Mouse (Mus musculus): Measurements from ENCODE around the gene Car4.

Car4 gene

DNA sequence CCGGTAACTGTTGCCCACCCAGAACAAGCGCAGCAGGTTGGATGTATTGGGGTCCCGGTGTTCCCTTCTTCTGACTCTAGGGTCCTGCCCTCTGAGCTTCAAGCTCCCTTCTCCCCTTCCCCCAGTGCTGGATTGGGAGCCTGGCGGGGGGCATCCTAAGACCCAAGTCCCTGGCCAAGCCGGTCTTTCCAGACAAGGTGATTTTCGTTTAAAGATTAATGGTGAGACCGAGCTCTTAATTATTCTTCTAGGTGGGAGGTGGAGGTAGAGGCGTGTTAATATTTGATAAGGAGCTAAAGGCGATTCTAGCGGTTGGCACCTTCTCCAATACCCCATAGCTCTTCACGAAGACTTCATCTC lies 665 bp downstream of the Car4 start:
- DNase-seq (ENCODE audit: low read depth, low spot score), result no peak

DNA sequence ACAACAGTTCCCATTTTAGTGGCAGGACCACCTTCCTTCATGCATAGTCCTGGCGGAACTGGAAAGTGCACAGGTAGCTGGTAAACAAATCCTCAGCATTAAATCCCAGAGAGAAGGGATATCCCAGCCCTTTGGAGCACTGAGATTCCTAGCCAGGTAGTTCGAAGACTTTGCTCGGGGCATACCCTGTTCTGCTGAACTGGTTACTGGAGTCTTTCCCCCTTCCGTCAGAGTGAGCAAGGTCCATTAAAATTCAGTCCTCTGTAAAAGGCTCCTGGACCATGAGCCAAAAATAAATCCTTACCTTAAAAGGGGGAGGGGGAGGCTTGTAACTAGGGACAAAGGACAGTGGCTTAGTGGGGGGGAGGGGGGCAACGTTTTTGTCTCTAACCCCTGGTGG lies 1.6 kb downstream of the Car4 start:
- DNase-seq (ENCODE audit: low read depth, low spot score), result no peak

DNA sequence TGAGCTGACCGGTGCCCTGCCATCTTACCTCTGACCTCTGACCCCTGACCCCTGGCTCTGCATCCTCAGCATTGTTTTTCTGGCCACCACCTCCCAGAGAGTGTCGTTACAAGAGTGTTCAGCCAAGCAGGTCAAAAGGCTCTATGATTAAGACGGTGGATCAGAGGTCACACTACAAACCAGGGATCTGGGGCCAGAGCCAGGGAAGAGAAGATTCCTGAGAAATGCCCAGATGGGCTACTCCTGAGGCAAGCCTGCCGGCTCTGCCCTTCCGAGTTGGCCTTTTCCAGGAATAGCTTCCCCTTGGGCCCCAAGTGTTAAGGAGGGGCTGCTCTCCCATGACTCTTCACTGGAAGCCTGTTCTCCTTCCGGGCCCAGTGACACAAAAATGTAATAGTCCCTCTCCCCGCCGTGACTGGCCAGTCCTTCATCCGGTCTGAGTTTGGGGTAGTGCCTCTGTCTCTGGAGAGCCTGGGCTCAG lies 2.2 kb downstream of the Car4 start:
- DNase-seq (ENCODE audit: low read depth, low spot score), result no peak

- no peak for DNase-seq (ENCODE audit: low read depth, low spot score)
Observed at GRCm38 (mm10) chr11:84960291-84960690, 2.7 kb downstream of the Car4 start.

DNA sequence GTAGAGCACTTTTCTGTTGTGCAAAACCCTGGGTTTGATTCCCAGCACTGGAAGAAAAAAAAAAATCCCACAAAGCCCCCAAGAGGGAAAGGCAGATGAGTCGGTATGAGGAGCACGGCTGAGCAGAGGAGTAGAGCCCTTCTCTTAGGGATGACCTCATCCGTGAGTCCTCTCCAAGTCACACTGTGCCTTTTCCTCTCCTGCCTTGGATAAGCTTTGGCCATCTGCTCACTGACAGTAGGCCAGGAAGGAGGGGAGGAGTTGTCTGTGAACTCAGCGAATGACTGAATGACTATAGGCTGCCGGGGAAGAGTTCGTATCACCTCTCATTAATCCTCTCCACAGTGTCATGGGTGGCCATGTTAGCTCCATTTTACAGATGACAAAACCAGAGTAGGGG lies 3.2 kb downstream of the Car4 start:
- DNase-seq (ENCODE audit: low read depth, low spot score), result no peak

GRCm38 (mm10) chr11:84961571-84961970 lies 4.0 kb downstream of the Car4 start:
- DNase-seq (ENCODE audit: low read depth, low spot score), result no peak

DNA sequence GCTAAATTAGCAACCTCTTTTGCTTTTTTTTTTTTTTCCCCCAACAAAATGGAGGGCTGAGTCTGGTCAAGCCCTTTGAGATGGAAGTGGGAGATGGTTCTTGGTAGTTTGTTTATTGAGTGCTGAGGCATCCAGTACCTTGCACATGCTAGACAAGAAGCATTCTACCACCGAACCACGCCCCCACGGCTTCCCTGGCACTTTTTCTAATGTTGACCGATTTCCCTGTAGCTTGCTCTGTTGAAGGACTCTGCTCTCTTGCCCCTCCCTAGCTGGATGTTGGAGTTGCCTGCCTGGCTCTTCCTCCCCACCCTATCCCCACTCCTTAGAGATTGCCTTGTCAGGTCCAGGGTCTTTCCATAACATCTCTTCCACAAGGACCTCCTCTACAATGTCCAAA lies 5.0 kb downstream of the Car4 start:
- no peak for DNase-seq (ENCODE audit: low read depth, low spot score)

DNA sequence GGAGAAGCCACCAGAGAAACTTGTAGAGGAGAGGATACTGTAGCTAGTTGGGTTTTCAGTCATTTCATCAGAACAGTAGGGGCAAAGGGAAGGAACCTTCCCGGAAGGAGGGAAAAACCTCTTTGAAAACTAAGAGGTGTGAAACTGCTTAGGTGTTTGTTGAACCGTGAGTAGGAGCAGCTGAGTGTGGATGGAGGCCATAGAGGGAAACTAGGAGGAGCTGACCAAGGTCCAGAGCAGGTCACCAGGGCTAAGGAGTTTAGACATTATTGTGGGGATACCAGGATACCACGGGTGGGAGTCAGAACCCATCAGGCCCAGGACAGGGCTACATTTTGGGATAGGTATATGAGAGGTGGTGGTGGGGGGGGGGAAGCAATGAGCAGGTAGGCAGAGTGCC lies 6.0 kb downstream of the Car4 start:
- DNase-seq (ENCODE audit: low read depth, low spot score), result no peak

GRCm38 (mm10) chr11:84966696-84967095 lies 9.1 kb downstream of the Car4 start:
- DNase-seq (ENCODE audit: low read depth, low spot score), result no peak

DNA sequence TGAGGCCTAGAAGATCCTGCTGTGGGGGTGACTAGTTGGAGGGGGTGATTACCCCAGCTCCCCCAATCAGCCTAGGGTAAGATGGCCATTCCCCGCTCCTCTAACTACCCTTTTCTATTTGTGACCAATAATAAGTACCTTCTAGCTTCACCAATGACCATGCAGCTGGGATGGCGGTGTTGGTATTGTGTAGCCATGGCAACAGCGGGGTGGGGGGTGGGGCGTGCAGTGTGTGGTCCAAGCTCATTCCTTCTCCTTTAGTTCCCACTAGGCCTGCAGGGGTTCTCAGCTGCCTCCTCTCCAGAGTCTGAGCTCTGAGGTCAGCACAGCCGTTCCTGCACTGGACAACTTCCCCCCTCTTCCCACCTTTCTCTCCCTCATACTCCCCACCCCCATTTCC lies 9.5 kb downstream of the Car4 start:
- peak; percentile 66 for DNase-seq (ENCODE audit: low read depth, low spot score)

- DNase-seq (ENCODE audit: low read depth, low spot score), result no peak
Observed at GRCm38 (mm10) chr11:84968309-84968708, 10.7 kb downstream of the Car4 start.

DNA sequence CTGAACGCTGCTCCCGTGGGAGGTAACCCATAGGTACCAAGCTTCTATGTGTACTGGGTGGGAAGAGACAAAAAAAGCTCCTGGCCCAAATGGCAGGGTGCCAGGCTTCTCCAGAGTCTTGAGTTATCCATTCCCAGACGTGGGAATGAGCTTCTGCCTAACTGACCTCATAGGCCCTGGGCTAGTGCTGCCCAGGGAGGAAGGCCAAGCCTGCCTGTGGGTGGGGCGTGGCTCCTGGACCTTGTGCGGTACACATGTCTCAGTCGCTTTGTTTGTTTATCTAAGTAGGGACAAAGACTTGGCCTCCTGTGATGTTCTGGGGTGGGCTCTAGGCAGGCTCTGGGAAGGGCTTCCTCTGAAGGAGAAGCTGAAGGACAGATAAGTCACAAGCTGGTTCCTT lies 11.2 kb downstream of the Car4 start:
- no peak for DNase-seq (ENCODE audit: low read depth, low spot score)

DNA sequence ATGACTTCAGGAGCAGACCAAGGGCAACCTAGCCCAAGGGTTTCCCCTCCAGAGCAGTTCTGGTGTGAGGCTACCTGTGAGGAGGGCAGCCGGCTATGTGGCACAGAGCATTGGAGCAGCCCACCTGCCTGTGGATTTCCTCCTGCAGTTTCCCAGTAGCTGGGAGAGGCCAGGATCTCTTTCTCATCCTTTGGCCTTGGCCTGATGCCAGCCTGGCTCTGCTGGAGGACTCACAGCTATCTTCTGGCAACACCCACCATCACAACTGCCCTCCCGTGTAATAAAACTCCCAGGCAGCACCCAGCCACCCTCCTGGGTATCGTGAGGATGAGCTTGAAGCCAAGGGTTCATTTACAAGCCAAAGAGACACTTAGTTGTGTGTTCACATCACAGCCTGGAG lies 14.5 kb downstream of the Car4 start:
- DNase-seq (ENCODE audit: low read depth, low spot score), result no peak

DNA sequence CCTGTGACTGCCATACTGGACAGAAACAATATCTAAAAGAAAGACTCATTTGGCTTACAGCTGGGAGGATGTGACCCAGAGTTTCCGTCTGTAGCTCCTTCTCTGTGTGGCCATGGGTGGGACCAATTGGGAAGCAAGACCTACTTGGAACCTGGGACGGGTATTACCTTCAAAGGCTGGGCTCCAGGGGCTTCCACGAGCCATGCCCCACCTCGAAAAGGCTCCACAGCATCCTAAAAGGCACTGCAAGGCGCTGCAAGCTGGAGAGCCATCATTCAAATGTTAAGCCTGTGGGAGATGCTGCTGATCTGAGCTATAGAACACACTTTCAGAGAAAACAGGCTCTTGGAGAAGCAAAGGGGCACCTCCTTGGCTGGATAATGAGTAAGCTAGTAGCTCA lies 16.1 kb downstream of the Car4 start:
- DNase-seq (ENCODE audit: low read depth, low spot score), result no peak

DNA sequence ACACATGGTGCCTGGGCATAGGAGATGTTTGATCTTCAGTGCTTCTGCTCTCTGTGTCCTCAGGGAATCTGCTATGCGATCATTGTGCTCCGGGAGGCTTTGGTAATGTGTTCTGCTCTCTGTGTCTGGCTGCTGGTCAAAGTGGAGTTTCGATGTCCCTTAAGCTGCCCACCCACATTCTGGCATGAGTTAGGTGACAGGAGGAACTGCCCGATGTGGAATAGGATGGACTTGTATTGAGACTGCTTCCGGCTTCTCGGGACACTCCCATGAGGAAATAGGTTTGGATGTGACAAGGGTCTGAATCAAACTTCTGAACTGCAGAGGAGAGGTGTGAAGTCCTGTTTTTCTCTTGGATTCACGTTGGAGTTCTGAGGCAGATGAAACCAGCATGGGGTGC lies 17.0 kb downstream of the Car4 start:
- DNase-seq (ENCODE audit: low read depth, low spot score), result no peak

DNA sequence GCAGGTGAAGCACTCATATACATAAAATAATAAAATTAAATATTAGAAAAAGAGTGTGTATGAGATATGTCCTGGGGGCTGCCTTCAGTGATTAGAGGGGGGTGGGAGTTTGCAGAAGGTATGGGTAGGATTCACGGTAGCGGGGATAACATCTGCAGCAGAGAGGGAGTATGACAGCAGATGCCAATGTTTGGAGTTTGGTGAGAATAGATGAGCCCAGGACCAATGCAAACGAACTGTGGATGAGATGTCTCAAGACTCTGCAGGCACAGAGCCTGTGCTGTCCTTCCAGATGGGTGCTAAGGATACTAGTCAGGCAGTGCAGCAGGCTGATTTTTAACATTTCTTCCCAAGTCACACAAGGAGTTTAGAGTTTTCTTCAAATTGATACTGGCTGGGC lies 19.1 kb downstream of the Car4 start:
- no peak for DNase-seq (ENCODE audit: low read depth, low spot score)

DNA sequence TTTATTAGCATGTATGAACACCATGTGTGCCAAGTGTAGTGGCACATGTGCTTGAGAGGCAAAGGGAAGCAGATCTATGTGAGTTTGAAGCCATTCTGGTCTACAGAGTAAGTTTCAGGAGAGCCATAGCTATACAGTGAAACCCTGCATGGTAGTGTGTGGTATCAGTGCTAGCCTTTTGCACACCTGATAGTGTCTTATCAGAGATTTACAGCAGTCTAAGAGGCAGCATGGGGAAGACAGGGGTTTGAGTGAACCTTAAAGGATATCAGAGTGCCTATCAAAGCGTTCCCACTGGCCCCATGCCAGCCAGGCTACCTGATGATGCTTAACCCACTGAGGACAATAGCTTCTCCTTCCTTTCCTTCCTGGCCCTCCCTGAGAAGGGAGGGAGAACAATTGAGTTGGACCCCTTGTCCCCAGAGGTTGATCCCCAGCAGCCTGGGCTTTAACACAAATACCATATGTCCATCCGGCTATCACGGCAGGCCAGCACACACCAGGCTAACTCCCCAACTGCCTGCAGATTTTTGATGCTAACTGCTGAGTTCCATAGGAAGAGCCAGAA lies 19.9 kb downstream of the Car4 start:
- no peak for DNase-seq (ENCODE audit: low read depth, low spot score)

DNA sequence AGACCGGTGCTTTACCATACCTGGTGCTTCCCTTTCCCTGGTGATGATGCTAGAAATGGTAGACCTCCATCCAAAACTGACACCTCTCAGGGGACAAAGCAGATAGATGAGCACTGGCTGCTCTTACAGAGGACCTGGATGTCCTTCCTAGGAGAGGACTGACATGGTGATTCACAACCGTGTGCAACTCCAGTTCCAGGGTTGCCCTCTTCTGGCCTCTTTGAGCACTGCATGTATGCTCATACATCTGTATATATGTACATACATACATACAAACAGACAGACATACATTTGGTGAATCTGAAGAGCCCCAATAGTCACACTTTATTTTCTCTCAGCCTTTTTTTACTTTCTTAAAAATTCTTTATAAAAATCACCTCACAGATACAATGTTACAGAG lies 20.5 kb downstream of the Car4 start:
- DNase-seq (ENCODE audit: low read depth, low spot score), result peak; percentile 43

DNA sequence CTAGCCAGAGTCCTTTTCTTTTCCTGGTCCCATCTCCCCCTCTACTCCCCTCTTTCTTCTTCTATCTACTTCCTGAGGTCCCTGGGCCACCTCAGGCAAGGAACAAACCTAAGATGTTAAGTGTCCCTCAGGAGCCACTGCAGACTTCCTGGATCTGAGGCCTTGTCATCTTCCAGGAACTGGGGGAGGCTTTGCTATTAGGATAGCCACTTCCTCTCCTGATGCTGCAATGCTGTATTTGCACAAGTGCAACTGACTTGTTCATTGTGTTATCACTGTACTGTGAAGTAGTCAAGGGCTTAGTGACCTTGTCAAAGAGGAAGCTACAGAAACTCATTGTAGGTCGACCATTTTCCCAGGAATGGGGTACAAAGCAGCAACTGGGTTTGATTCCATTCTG lies 21.8 kb downstream of the Car4 start:
- DNase-seq (ENCODE audit: low read depth, low spot score), result no peak

GRCm38 (mm10) chr11:84980697-84981096 lies 23.1 kb downstream of the Car4 start:
- no peak for DNase-seq (ENCODE audit: low read depth, low spot score)

DNA sequence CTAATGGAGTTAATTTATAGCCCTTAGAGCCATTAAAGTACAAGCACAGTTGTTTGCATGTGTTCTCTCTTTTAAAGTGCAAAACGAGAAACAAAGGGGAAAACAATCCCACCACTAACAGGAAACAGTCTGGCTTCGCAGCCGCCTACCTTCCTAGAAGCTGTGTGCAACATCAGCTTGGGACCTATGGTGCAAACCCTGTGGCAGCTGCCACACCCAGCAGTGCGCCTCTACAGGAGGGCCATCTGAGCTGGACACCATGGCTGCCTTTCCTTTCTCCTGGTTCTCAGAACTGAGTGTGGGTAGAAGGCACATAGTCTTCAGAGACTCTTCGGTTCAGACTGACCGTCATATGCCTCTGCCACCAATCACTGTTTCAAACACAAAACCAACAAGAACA lies 27.8 kb downstream of the Car4 start:
- DNase-seq (ENCODE audit: low read depth, low spot score), result no peak

- DNase-seq (ENCODE audit: low read depth, low spot score), result no peak
Observed at GRCm38 (mm10) chr11:84988341-84988919, 30.8 kb downstream of the Car4 start.

DNA sequence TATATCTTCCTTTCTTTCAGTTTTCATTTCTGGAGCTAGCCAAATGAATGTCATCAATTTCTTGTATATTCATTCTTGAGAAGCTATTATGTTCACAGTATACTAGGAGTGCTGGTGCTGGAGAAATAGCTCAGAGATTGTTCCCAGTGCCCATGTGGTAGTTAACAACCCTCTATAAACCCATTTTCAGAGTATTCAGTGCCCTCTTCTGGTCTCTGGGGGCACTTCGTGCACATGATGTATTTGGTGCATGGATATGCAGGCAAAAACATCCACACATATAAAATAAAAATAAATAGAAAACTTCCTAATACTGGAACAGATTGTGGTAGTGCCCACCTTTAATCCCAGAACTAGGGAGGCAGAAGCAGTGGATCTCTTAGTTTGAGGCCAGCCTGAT lies 35.4 kb downstream of the Car4 start:
- DNase-seq (ENCODE audit: low read depth, low spot score), result no peak

DNA sequence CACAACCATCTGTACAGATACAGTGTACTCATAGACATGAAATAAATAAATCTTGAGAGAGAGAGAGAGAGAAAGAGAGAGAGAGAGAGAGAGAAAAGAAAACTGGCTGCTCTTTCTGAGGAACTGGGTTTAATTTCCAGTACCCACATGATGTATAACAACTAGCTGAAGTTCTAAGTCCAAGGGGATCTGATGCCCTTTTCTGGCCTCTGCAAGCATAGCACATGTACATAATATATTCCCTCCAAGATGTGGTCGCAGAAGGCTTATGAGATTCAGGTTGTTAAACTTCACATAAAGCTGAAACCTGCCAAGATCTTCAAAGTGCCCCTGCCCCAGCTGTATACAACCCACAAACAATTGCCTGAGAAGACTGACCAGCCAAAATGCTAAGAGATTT lies 37.7 kb downstream of the Car4 start:
- DNase-seq (ENCODE audit: low read depth, low spot score), result no peak

Data from mesoderm, embryonic 11.5 days (tissue).